Mouse (Mus musculus): Measurements from ENCODE around the gene Nfu1. TPM values are rescaled to one million over a fixed set of nuclear protein-coding genes. Genes with fewer than 3 reads are reported as not detected.
A peak's percentile ranks its signal among the peaks of the same experiment; 100 is the strongest.
"Not testable (repeated sequence)": the region's sequence is repeated elsewhere in the genome, so short reads cannot be mapped to it uniquely, and the experiment has no call there.

The Nfu1 gene
- total RNA-seq, 2 experiments from 2014 or later, result 13.0 to 51.8 TPM

DNA sequence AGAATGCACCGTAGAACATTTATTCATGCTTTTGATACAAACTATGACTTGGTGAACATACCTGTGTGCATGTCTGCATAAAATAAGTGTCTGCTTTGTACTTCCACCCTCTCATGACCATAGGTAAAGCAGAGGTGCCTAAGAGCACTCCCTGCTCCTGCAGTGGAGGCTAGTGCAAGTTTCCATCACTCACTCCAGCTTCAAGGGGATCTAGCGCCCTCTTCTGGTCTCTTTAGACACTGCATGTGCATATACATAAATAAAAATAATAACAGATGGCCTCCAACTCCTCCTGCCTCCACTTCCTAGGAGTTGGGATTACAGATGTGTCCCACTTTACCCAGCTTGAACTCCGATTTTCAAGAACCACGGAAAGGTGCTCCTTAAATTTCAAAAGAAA is 7.9 kb downstream of the Nfu1 start:
- ATAC-seq (replicated peaks; ENCODE audit: low FRiP score, poor library complexity, severe bottlenecking), result 0 out of 2 replicates have a peak, but pooled peaks have one; percentile 52

DNA sequence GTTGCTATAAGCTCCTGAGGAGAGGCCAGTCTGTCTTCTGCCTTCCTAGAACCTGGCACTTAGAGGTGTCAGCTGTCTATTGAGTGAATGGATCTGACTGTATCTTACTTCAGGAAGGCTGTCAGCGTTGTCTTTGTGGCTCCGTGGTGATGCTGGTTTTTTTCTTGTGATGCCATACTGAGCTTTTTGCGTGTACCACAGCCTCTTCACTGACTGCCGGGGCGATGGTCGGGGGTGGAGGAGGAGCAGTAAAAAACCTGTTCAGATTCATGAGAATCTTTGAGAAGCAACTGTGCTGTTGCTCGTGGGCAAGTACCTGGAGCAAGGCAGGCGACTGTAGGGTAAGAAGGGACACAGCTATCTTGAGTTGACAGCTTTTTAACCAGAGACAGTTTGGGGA is 9.8 kb downstream of the Nfu1 start:
- no peak for ATAC-seq (replicated peaks; ENCODE audit: low FRiP score, poor library complexity, severe bottlenecking)

DNA sequence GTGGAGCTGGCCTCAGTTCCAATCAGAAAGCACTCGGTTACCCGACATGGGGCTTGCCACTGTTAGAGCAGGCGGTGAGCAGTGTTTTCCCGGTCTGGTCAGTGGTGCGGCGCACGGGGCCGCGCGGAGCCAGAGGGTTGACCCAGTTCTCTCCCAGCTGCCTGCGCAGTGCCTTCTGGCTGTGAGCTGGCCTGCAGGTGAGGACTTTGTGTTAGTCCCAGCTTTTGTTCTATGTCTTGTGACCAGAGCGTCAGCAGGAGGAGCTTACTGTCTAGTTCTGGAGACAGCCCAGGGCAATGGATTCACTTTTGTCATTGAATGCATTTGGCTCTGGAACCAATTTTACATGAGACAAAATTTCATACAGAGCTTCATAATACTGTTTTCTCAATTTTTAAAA is 12.8 kb downstream of the Nfu1 start:
- no peak for ATAC-seq (replicated peaks; ENCODE audit: low FRiP score, poor library complexity, severe bottlenecking)

DNA sequence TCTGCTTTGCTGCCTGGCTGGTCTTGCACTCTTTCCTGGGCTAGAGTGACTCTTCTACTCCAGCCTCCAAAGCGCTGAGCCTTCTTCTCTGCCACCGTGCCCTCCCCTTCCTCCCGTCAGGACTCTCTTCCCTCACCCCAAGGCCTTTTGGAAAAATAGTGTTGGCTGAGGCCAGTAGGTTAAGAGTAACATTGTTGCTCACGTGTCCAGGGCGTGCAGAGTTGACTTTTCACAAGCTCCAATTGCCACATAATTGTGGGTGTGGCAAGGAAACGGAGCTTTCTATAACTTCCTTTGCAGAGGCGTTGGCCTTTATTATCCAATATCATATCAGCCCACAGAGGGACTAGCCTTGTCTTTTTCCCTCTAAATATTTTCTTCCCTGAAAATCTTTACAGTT is 17.9 kb downstream of the Nfu1 start:
- no peak for ATAC-seq (replicated peaks; ENCODE audit: low FRiP score, poor library complexity, severe bottlenecking)

DNA sequence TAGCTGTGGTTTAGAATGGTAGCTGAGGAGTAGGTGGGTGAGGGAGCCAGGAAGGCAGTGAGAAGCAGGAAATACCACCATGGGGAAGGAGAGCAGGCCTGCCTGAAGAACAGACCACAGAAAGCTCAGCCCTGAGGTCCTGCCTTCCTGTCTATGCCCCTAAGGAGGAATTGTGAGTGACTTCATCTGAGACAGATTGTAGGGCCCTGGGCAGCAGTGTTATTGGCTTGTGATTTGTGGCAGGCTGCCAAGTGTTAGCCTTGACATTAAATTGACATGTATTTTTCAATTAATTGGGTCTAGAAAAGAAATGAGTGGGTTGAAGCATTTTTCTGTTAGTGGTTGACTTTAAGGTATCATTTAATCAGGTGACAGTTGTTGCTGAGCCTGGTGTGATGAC is 19.8 kb downstream of the Nfu1 start:
- ATAC-seq (replicated peaks; ENCODE audit: low FRiP score, poor library complexity, severe bottlenecking), result no peak

DNA sequence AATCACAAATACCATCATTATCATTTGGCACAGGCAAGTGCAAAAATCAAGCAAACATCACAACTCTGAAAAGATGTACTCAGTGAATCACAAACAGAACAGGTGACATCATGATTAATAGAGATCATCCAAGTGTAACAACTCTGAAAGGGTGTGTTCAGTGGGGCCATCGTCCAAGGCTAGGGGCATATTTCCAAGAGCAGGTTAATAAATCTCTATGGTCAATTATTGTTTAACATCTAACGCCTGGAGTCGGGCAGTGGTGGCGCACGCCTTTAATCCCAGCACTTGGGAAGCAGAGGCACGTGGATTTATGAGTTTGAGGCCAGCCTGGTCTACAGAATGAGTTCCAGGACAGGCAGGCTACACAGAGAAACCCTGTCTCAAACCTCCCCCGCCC is 22.3 kb downstream of the Nfu1 start:
- not testable (repeated sequence) for ATAC-seq (replicated peaks; ENCODE audit: low FRiP score, poor library complexity, severe bottlenecking)

DNA sequence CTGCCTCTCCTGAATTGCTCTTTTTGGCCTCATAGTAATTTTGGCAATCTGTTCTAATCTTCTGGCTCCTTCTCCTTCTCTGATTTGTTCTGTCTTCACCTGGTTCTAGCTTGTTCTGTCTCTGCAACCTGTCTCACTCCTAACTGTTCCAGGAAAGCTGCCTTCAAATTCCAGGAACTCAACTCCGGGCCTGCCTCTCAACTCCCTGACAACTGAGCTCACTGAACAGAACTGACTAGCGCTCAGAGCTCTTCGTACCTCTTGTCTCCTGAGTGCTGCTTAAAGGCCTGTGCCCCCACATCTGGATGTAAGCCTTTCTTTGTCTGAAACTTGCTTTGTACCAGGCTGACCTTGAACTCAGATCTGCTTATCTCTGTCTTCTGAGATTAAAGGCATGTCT is 23.4 kb downstream of the Nfu1 start:
- no peak for ATAC-seq (replicated peaks; ENCODE audit: low FRiP score, poor library complexity, severe bottlenecking)

DNA sequence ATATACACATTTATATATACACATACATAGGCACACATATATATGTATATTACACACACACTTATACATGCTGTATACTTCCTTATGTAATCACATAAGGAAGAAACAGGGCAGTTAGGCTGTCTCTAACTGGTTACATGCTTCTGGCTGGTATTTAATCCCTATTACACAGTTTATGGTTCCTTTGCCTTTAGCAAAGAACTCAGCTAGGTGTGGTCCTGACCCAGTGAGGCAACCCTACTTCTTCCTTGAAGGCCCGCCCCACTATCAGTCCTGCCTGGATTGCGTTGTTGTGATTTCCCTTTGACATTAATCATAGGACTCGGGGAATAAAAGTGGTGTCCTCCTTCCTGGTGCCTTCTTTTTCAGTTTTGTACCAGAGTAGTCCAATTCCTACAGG is 25.4 kb downstream of the Nfu1 start:
- ATAC-seq (replicated peaks; ENCODE audit: low FRiP score, poor library complexity, severe bottlenecking), result no peak

DNA sequence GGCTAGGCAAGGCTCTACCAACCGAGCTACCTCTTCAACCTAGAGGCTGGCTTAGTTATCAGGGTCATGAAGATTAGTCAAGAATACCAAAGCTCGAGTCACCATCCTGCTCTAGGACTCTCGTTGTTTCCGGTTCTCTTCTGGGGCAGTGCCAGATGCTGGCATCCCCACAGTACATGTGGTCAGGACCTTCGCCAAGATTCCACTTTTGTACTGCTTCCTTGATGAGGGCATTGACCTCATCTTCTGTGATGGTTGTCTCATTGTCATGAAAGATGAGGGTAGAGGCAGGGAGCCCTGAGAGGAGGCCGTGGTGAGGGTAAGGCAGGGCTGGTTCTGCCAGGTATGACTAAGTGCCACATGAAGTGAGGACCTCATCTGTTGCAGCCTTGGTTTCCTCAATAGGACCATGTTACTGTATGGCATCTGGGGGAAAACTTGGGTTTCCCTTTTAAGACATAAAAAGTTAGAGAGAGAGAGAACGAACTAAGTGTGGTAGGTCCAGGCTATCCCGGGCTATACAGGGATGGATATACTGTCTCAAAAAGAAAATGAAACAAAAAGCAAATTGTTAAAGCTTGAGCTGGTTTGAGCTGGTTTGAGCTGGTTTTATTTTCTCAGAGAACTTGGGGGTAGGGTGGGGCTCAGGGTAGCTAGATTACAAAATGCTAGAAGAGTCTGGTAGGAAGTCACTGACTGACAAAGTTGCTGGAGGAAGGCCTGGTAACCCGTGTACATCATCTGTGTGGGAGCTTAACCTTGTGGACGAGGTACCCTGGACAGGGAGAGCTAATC is 29.0 kb downstream of the Nfu1 start:
- no peak for ATAC-seq (replicated peaks; ENCODE audit: low FRiP score, poor library complexity, severe bottlenecking)

DNA sequence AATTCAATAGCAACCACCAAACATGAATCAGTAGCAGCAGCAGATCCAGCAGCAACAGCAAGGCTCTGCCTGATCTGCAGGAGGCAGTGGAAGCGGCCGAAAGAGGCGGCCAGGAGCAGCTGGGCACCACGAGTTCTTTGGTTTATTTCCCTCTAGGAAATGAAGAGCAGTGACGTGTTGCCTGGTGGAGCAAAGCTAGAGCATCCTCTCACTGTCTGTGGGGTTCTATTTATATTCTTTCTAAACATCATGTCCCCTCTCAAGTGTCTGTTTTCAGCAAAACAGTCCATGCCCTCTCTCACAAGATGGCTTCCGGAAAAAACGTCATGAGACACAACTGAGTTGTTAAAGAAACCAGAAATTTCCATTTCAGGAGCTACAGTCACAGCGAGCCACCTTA is 30.1 kb downstream of the Nfu1 start:
- no peak for ATAC-seq (replicated peaks; ENCODE audit: low FRiP score, poor library complexity, severe bottlenecking)

DNA sequence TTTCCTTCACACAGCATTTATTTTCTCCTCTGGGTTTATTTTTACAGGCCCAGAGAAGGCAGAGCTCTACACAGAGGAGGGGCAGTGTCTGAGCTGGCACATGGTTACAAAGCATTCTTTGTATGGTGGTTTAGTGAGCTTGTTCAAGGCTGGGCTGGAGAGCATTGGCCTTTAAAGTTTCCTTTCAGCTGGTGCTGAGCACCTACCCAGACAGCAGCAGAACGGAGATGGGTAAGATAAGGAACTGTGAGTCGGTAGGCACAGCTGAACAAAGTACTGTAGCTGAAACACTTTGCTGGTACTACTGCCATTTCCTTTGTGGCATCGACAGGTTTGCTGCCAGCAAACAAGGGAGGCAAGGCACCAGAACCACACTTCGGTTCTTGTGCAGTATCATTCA is 31.9 kb downstream of the Nfu1 start:
- ATAC-seq (replicated peaks; ENCODE audit: low FRiP score, poor library complexity, severe bottlenecking), result no peak

DNA sequence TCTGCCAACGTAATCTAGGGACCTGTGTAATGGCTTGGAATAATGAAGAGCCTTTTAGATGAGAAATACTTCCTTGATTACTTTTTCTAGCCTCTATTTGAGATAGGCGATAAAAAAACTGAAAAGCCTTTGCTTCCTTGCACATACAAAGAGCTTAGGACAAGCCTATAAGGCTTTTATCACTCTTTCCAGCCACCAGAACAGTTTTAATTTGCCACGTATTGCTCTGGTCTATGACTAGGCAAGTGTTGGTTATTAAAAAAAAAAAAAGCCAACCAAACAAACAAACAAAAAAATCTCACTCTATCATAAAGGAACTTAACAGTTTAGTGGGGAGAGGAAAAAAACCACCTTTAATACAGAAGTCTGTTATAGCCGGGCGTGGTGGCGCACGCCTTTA is 32.4 kb downstream of the Nfu1 start:
- ATAC-seq (replicated peaks; ENCODE audit: low FRiP score, poor library complexity, severe bottlenecking), result no peak

DNA sequence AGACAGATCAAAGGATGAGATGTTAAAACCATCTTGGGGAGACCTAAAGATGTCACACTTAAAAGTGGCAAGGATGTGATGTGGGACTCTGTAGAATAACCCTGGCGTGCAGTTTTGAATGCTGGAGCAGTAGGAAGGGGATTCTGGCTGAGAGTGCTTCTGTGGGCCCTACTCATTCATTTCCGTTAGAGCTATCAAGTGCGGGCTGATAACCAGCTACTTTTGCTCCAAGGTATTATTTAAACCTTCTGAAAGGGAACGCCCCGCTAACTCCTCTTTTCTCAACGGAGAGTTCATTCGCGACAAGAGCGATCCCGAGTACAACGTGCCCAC is 32.9 kb downstream of the Nfu1 start:
- no peak for ATAC-seq (replicated peaks; ENCODE audit: low FRiP score, poor library complexity, severe bottlenecking)

DNA sequence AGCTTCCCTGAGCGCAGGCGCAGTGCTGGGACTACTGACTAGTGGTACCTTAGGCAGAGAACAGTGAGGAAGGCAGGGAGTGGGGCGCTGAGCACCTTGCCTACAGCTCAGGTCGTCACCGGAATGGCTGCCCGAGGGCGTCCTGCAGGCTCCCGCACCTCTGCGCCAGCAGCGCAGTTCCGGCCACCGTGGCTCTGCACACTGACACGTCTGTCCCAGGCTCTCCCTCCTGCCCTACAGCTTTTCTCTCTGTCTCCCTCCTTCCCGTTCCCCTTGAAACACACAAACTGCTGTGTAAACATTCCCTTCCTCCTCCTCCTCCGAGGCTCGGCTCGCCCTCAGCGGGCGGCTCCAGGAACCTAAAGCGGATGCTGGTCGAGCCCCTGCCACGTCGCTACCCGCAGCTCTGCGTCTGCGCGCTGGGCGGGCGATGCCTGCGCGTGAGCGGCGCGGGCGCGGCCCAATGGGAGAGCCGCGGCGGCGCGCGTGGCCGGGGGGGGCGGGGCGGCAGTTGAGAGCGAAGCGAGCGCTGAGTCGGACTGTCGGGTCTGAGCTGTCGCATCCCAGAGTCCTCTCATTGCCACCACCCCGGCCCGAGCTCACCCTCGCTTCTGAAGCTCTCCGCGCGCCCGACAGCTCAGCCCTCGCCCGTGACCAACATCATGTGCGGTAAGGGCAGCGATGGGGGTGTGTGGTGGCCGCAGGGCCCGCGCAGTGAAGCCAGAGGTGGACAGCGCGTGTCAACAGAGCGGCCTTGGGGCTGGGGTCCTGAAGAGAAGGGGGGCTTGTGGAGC is 33.5 kb downstream of the Nfu1 start, which contains the start of gene Gfpt1:
Gene Gfpt1, plus strand, starts transcription at position 510 of the 794 bp plus-strand sequence.
- ATAC-seq (replicated peaks; ENCODE audit: low FRiP score, poor library complexity, severe bottlenecking), result peak; percentile 89

DNA sequence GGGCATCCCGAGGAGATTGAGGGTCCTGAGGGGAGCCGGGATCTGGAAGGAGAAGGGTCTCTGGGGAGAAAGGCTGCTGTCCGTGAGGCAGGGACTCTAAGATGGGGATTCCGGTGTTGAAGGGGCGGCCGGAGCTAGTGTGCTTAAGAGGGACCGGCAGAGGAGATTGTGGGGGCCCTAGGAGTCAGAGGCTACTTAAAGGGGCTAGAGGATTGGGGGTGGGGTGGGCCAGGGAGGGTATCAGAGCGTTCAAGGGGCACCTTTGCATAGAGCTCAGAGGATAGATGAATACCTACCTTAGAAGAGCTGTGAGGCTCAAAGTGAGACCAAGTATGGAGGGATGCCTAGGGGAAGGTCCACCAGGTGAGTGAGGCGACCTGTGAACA is 34.1 kb downstream of the Nfu1 start:
- no peak for ATAC-seq (replicated peaks; ENCODE audit: low FRiP score, poor library complexity, severe bottlenecking)

DNA sequence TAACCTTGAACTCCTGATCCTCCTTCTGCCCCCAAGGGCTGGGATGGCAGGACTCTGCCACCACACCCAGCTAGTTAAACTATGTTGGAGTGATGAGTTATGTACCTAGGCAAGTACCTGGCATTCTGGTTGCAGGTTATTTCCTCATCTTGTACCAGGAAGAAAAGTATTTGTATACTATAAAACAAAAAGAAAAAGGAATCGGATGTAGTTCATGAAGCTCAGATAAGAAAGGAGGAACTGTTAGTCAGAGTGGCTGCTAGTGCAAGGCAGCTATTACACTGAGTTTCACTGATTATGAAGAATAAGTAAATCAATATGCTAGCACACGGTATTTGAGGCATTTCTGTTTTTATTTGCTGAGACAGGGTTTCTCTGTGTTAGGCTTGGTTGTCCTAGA is 35.9 kb downstream of the Nfu1 start:
- no peak for ATAC-seq (replicated peaks; ENCODE audit: low FRiP score, poor library complexity, severe bottlenecking)

DNA sequence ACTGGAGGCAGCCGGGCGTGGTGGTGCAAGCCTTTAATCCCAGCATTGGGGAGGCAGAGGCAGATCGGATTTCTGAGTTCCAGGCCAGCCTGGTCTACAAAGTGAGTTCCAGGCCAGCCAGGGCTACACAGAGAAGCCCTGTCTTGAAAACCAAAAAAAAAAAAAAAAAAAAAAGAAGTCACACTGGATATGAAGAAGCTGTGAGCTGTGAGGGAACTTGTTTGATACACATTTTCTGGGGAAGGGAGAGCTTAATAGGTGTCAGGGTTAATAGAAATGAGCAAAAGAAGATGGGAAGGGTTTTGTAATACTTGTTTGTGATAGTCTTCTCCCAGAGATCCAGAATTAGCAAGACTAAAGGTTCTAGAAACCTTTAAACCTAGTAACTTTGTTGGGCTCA is 36.5 kb downstream of the Nfu1 start:
- no peak for ATAC-seq (replicated peaks; ENCODE audit: low FRiP score, poor library complexity, severe bottlenecking)

DNA sequence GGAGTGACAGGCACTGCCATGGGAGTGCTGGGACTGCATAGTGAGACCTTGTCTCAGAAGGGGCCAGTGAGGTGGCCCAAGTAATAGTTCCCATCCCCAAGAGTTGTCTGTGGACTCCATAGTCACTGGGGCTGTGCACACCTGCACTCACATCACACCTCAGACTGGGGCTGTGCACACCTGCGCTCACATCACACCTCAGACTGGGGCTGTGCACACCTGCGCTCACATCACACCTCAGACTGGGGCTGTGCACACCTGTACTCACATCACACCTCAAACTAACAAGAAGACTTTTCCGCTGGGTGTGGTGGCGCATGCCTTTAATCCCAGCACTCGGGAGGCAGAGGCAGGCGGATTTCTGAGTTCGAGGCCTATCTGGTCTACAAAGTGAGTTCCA is 39.7 kb downstream of the Nfu1 start:
- ATAC-seq (replicated peaks; ENCODE audit: low FRiP score, poor library complexity, severe bottlenecking), result peak; percentile 49; the same call in 1 of the 2 replicates

DNA sequence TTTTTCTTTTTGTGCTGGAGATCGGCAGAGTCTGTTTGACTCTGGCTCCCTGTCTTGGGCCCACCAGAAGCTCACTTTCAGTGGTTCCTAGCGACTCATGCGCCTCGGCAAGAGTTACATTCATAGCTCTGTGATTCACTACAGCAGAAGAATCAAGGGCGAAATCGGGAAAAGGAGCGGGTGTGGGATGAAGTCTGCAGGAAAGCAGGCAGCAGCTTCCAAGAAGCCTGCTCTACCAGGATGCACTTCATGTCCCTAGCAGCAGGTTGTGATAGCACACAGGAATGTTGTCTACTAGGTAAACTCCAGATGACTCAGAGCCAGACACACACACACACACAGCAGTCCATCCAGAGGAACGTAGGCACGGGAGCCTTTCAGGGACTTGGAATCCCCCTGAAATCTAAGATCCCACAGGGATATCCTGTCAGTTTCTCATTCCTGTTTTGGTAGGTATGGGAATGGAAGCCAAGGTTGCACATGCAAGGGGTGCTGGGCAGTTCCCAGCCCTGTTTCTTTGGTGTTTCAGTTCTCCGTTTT is 42.9 kb downstream of the Nfu1 start:
- no peak for ATAC-seq (replicated peaks; ENCODE audit: low FRiP score, poor library complexity, severe bottlenecking)

DNA sequence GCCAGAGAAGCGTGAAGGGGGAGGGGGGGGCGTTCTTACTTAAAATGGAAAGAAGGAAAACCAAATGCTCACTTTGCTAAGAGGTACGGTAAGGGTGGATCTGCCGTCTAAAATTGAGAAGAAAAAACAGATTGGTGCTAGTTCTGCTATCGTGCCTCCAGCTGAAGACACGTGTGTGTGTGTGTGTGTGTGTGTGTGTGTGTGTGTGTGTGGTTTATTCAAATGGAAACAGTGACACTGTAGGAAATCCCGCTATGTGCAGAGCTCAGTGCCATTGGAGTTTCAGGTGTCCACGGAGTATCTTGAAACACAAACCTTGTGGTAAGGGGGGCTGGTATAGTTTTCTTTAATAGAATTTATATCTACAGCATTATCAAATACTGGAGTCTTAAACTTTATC is 45.2 kb downstream of the Nfu1 start:
- no peak for ATAC-seq (replicated peaks; ENCODE audit: low FRiP score, poor library complexity, severe bottlenecking)

DNA sequence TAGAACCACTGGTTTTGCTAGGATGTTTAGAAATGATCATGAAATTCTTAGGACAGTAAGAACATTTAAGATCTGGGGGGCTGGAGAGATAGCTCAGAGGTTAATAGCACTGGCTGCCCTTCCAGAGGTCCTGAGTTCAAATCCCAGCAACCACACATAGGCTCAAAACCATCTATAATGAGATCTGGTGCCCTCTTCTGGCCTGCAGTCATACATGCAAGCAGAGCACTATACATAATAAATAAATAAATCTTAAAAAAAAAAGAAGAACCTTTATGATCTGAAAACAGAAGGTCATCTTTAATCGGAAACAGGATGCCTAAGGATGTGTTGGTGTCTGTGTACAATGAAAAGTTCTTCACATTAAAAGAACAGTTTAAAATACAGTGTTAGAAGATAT is 50.7 kb downstream of the Nfu1 start:
- no peak for ATAC-seq (replicated peaks; ENCODE audit: low FRiP score, poor library complexity, severe bottlenecking)
